In the genomic region with DNA sequence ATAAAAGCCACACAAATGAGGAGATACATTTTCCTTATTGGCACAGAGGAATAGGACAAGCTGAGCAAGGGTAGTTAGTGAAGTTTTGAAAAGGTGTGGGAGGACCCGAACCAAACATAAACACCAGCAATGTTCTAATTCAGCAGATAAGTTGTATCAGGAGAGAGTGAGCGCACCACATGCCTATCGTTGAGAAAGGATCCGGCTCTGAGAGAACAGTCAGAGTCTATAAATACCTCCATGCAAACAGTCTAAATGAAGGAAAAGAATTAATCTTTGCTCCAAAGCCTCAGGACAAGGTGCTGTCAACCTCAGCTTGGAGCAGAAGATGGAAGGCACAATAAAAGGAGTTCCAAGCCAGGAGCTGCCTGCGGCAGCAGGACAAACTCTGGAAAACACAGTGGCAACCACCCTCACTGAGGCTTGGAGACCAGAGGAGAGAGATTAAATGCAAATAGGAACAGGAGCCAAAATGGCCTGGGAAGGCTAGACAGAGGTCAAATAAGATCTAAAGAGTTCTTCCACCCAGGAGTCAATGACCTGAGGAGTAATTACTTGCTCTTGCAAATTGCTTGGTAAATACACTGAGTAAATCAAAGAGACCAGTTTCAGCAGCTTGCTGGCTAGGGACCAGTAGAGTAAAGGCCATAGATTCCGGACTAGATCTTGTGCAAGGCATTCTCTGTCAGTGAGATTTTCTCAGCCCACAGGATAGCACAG, we compare ENCODE assay signal across 12 mouse cellular contexts.
DNase-seq lines count a peak whose midpoint lies in the region; ATAC-seq and TF ChIP-seq lines count a peak whose summit lies in the region.
"Had no signal": no experiment of that assay in that cellular context is flagged by ENCODE, and none has a peak within 500 bp of the region (broad histone marks: within the 10 kb centered on the region; RNA-seq: fewer than 3 reads in every experiment).

No protein-coding gene starts in this region.

- no peak overlapping the region for H3K4me2 ChIP-seq in heart, postnatal 0 days (ENCODE audit: low read depth, low read length)
- H3K4me2 ChIP-seq in lung, embryonic 16.5 days (ENCODE audit: low read depth, low read length) = no peak overlapping the region
- H3K4me2 ChIP-seq: hindbrain, embryonic 13.5 days had no signal

- no peak for TF ChIP-seq EP300 in heart, postnatal 0 days (IDR thresholded peaks at IDR 0.05; ENCODE audit: low read depth)

- ATAC-seq in heart, postnatal 0 days (ENCODE audit: insufficient read depth, low read depth) = peak; percentile 44; the same call in 1 of the 2 replicates
- ATAC-seq in lung, embryonic 16.5 days (ENCODE audit: low read depth) = peak; percentile 41; the same call in 1 of the 2 replicates
- no peak for ATAC-seq in inflammation-experienced regulatory T-cells, adult 6 months

- peak; percentile 31 for DNase-seq in heart, postnatal 0 days (ENCODE audit: low spot score)
- no peak for DNase-seq in heart, adult 18-20 months
- peak; percentile 7 to 14 for DNase-seq in urinary bladder, adult 18-20 months (ENCODE audit: low spot score in 2 of 2)
- DNase-seq in urinary bladder, adult 2 months (ENCODE audit: low spot score) = no peak
- no peak for DNase-seq in gastrocnemius, postnatal 4 days (ENCODE audit: low spot score in 2 of 2)
- no peak for DNase-seq in adrenal gland, postnatal 25 days
- DNase-seq: cerebellum, adult 18-20 months had no signal

- peaks cover 12% of the 10 kb centered on the region; the same call in 1 of the 2 replicates for H3K4me1 ChIP-seq in heart, postnatal 0 days (ENCODE audit: control insufficient read depth, insufficient read depth)
- H3K4me1 ChIP-seq in lung, embryonic 16.5 days (replicated peaks; ENCODE audit: control insufficient read depth, insufficient read depth, low read length) = 0 out of 2 replicates have a peak, but pooled peaks cover 4% of the 10 kb centered on the region

- 26% methylated on average over 6 of the region's 6 CpGs for WGBS in heart, postnatal 0 days
- WGBS in lung, embryonic 16.5 days = 28% methylated on average over 6 of the region's 6 CpGs

- H3K27ac ChIP-seq in heart, postnatal 0 days (ENCODE audit: low read depth) = no peak overlapping the region
- no peak overlapping the region for H3K27ac ChIP-seq in lung, embryonic 16.5 days (ENCODE audit: low read length)
- H3K27ac ChIP-seq: heart, embryonic 10.5 days; hindbrain, embryonic 13.5 days; liver, embryonic 14.5 days had no signal

- H3K9me3 ChIP-seq in heart, postnatal 0 days (replicated peaks; ENCODE audit: control insufficient read depth, low read length) = no peaks in the 10 kb centered on the region
- no peaks in the 10 kb centered on the region for H3K9me3 ChIP-seq in lung, embryonic 16.5 days (ENCODE audit: control insufficient read depth, low read length)
- H3K9me3 ChIP-seq: heart, embryonic 10.5 days; hindbrain, embryonic 13.5 days had no signal

- no peak overlapping the region for H3K4me3 ChIP-seq in heart, postnatal 0 days (ENCODE audit: low read depth, low read length)
- H3K4me3 ChIP-seq in lung, embryonic 16.5 days (ENCODE audit: low read length) = no peak overlapping the region
- H3K4me3 ChIP-seq: heart, embryonic 10.5 days; hindbrain, embryonic 13.5 days had no signal

- no peaks in the 10 kb centered on the region for H3K36me3 ChIP-seq in heart, postnatal 0 days (replicated peaks; ENCODE audit: control insufficient read depth, insufficient read depth, low read length)
- H3K36me3 ChIP-seq in lung, embryonic 16.5 days (ENCODE audit: control insufficient read depth, insufficient read depth, low read length) = no peaks in the 10 kb centered on the region
- H3K36me3 ChIP-seq: heart, embryonic 10.5 days; hindbrain, embryonic 13.5 days had no signal

- TF ChIP-seq CTCF in heart, postnatal 0 days (IDR thresholded peaks at IDR 0.05; ENCODE audit: low read depth) = no peak

- no peaks in the 10 kb centered on the region for H3K27me3 ChIP-seq in heart, postnatal 0 days (ENCODE audit: control insufficient read depth, insufficient read depth, low read length)
- no peaks in the 10 kb centered on the region for H3K27me3 ChIP-seq in lung, embryonic 16.5 days (ENCODE audit: control insufficient read depth, insufficient read depth, low read depth, low read length)

- H3K9ac ChIP-seq in heart, postnatal 0 days (replicated peaks; ENCODE audit: low read depth, low read length) = no peak overlapping the region
- no peak overlapping the region for H3K9ac ChIP-seq in lung, embryonic 16.5 days (ENCODE audit: low read length)
- H3K9ac ChIP-seq: hindbrain, embryonic 13.5 days; liver, embryonic 14.5 days had no signal

Comparison
In these comparisons a context has a peak if more than half of its experiments do, and no peak if none do; other contexts are left out.
1. DNase-seq: peak in heart, postnatal 0 days (single experiment) and urinary bladder, adult 18-20 months (2 of 2); none in heart, adult 18-20 months (0 of 2), urinary bladder, adult 2 months (single experiment), gastrocnemius, postnatal 4 days (0 of 2) and adrenal gland, postnatal 25 days (single experiment).